Mouse (Mus musculus): Measurements from ENCODE around the gene Rwdd3.
A peak's percentile ranks its signal among the peaks of the same experiment; 100 is the strongest.

The Rwdd3 gene

DNA sequence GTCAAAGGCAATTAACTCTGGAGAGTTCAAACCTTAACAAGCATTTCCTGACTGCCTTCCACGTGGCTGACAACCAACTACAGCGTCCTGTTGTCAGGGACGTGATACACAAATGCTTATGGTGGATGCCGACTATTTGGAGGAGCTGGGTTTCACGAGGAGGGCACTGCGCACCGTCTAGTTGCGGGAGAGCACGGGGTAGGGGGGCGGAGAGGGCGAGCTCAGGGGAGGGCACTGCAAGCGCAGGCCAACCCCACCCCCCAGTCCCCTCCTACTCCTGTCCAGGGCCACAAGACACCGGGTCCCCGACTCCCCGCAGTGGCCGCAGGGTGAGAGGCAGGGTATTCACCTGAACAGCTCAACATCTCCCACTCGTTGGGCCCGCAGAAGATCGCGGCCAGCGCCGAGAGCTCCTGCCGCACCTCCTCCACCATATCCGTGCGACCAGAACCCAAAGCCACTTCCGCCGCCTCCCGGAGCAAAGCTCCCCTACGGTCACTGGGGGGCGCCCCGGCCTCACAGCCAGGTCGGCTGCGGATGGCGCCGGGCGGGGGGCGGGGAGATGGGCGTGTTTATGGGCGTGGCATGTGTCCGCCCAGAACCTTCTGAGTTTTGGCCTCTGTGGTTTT is at the start of gene Rwdd3:
TSS of gene Rwdd3 (minus strand) at position 453 of the 629 bp plus-strand sequence.
- peak; percentile 91 for DNase-seq

DNA sequence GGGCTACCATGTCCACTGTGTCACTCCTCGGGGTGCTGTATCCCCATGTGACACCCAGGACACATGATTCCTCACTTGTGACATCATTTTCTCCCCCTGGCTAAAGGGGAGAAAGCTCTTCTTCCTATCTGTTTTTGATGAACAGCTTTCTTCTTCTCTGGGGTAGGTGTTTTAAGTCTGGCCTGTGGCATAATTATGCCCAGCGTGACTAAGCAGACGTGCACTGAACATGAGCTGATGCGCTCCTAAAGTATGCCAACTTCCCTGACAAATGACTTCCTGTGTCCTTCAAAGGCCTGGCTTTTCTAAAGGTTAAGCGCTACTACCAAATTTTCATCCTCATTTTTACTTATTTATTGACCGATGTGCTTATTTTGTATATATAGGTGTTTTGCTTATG is 45.5 kb upstream of the Rwdd3 start:
- DNase-seq: no peak

- no peak for DNase-seq
Measured at GRCm38 (mm10) chr3:121213501-121213900, 42.0 kb upstream of the Rwdd3 start.

GRCm38 (mm10) chr3:121212156-121212555 is 40.7 kb upstream of the Rwdd3 start:
- DNase-seq: no peak

- no peak for DNase-seq
Measured at GRCm38 (mm10) chr3:121208994-121209393, 37.5 kb upstream of the Rwdd3 start.

DNA sequence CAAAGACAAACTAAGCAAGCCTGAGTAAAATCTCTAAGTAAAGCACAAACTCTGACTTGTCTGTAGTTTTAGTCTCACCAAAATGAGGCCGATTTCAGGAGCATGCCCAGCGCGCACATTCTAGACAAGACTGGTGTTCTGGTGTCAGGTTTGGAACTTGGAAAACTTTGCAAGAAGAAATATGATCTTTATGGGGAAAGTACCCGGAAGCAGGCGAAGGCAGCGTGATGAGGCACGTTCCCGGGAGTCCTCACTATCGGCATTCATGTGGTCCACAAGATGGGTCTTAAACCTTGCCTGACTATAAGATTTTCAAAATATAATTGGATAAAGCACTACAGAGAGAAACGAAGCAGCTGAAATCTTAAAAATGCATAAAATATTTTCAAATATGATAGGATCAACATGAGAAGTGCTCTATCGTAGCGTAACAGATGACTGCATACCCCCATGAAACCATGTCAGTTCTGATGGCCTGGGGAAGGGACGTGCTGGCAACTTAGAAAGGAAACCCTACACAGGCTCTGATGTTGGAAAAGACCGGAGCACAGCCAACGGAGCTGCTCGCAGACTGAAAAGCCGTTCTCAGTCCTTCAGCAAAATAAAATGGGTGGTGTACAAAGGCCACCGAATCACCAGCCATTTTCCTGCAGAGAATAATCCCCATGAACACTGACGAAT is 34.8 kb upstream of the Rwdd3 start:
- peak; percentile 60 for DNase-seq

DNA sequence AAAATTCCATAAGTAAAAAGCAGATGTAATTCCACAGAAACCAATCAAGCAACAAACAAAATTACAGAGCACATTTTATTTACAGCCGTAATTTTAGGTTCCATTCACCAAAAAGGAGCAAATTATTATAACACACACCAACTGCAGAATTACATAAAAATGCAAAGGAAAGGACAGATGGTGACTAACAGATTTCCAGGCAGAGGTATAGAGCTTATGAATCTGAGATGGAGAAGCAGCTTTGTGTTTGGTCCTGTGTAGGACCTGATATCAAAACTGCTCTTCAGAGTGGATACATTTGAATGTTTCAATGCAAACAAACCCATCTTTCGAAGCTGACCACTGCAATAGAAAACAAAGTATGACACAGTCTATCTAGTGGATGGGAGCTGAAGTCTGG is 31.1 kb upstream of the Rwdd3 start:
- no peak for DNase-seq

- no peak for DNase-seq
Measured at GRCm38 (mm10) chr3:121201012-121201747, 29.7 kb upstream of the Rwdd3 start.

- no peak for DNase-seq
Measured at GRCm38 (mm10) chr3:121189199-121189598, 17.7 kb upstream of the Rwdd3 start.

- no peak for DNase-seq
Measured at GRCm38 (mm10) chr3:121187510-121187909, 16.0 kb upstream of the Rwdd3 start.

DNA sequence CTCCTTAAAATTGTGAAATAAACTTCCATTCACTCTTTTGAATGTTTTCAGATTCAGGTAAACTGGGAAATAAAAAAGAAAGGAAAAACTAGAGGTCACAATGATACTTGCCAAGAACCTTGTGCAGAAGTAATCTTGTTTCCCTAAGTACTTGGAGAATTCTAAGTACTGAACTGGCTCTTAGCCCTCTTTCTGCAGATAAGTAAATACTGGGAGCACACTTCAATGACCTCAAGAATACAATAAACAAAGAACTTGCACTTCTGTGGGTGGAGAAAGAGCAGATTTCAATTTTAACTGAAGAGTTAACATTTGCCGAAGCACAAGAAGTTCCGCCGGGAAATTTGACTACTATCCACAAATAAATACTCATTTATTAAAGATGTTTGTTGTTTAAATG is 15.4 kb upstream of the Rwdd3 start:
- no peak for DNase-seq

DNA sequence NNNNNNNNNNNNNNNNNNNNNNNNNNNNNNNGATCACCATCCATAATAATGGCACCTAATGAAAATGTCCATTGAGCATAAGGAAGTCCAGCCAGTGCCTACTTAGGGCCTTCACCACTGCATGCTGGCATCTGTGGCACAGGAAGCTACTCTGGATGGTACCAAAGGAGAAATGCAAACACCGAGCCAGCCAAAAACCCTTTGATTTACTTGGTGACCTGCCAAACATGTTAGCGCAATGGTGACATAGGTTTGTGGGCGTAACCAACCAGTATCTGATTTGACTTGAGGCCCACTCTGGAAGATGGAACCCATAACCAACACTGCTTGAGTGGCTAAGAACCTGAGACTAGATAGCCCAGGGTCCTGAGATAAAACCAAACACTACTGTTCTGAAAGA is 13.7 kb upstream of the Rwdd3 start:
- no peak for DNase-seq

GRCm38 (mm10) chr3:121176011-121176410 is 4.5 kb upstream of the Rwdd3 start:
- DNase-seq: no peak

DNA sequence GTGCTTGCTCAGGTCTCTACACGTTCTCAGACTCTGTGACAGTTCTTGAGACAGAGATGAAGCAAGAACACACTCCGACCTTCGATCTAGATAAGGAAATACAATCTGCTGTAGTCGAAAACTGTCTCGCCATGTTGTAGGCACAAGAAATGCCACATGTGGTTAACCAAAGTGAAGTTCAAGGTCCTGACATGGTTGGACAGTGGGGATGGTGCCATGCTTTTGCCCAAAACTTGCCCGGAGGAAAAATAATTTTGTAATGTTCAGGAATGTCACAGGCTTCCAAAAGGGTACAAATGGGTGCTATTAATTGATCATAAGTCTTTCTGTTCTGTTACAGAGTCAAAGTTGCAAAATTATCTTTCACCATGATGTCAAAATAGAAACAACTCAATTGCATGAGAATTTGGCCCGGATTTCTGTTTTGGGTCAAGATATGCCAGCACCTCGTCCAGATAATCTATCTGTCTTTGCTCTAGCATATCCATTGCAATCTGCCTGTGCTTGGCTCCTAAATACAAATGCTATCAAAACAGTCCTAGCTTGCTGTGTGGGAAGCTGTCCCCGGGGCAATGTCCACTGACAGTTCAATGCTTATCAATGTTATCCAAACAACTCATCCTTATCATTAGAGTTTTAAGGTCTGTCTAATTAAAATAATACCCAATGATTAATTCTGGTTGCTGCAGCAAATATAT is 2.9 kb upstream of the Rwdd3 start:
- no peak for DNase-seq

DNA sequence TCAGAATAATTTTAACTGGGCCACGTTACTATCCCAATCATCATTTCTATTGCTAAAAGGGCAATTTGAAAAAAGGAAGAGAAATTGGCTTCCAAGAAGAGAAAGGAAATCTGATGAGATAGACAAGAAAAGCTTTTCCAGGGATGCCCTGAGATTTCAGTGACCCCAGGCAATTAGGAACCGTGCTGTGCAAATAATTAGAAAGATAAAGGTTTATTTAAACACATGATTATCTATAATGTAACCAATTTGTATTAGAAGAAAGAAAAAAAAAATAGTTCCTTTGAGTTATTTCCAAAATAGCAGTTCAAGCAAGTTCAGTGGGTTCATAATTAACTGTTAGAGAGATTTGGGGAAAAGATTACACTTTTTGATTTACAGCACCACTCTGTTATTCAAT is 1.2 kb upstream of the Rwdd3 start:
- no peak for DNase-seq

- no peak for DNase-seq
Measured at GRCm38 (mm10) chr3:121171872-121172265, 374 bp upstream of the Rwdd3 start.

DNA sequence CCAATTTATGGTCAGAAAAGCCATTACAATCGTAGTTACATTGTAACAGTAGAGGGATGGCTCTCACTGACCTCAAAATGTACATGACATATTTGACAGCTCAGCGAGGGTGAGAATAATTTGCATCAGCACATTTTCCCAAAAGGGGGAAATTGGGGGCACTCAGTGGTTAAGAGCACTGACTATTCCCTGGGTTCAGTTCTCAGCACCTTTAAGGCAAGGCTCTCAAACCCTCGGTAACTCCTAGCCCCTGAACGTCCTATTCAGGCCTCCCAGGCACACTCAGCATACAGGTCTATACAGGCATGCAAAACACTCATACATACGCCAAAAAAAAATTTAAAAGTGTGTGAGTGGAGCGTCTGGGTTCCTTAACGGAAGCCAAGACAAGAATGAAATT is 864 bp downstream of the Rwdd3 start:
- DNase-seq: no peak

DNA sequence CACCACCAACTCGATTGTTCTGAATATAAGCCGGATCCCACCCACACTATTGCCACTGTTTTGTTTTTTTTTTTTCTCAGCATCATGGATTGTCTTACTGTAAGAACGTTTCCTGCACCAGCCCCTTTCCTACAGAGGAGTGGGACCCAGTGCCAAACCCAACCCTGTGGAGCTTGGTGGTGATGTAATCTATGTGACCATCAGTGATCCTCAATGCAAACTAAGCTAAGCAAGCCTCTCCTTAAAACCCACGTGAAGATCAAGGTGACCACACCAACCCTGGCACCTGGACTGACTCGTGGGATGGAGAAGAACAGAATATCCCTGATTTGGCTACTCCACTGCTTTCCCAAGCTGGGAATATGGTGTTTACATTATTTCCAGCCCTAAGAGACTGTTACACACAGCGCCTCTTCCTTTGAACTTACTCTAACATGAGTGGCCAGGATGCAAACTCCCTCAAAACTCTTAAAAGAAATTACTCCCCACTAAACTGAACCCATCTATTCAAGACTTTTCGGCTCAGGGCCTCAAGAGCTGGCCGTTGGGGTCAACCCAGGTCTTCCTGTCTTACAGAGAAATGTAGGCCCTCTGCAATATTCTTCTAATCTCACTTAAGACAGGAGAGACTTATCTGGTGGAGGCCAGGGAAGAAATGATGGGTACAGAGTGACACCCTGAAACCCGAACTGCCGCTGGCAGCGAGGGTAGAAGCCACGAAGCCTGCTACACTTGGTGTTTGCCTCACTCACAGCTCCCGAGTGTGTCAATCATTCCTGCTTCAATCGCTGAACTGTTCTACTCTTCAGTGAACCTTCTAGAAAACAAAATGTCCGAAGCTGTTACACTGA is 2.2 kb downstream of the Rwdd3 start:
- DNase-seq: no peak

GRCm38 (mm10) chr3:121168581-121168980 is 2.9 kb downstream of the Rwdd3 start:
- DNase-seq: no peak

- peak; percentile 66 for DNase-seq
Measured at GRCm38 (mm10) chr3:121163271-121163819, 8.2 kb downstream of the Rwdd3 start.

- peak; percentile 47 for DNase-seq
Measured at GRCm38 (mm10) chr3:121161661-121162060, 9.8 kb downstream of the Rwdd3 start.

- no peak for DNase-seq
Measured at GRCm38 (mm10) chr3:121160424-121160823, 11.1 kb downstream of the Rwdd3 start.
